ENCODE assay signal across 8 mouse cellular contexts in genomic region chr9:73091747-73092146, GRCm38 (mm10). TPM values are rescaled to one million over a fixed set of nuclear protein-coding genes. Genes with fewer than 3 reads are reported as not detected.
DNase-seq lines count a peak whose midpoint lies in the region; ATAC-seq and TF ChIP-seq lines count a peak whose summit lies in the region.

No protein-coding gene starts in this region.

- peak; percentile 83 for DNase-seq in hindbrain, embryonic 14.5 days (ENCODE audit: low spot score)
- DNase-seq in 416B (ENCODE audit: low read depth), result peak; percentile 83
- DNase-seq in layer of hippocampus, adult 9-11 months, result peak; percentile 39
- DNase-seq in splenic B cell, adult 2 months (ENCODE audit: low read depth, low spot score), result peak; percentile 79
- no peak for DNase-seq in frontal cortex, postnatal 10 days (ENCODE audit: low spot score in 2 of 2)

- TF ChIP-seq CTCF in ES-Bruce4 (IDR thresholded peaks at IDR 0.05; ENCODE audit: low read depth, low read length), result peak; percentile 34

- H3K4me3 ChIP-seq in hindbrain, embryonic 14.5 days (replicated peaks; ENCODE audit: low read length), result no peak overlapping the region
- no peak overlapping the region for H3K4me3 ChIP-seq in hindbrain, embryonic 13.5 days
- H3K4me3 ChIP-seq in ES-Bruce4 (ENCODE audit: low read depth, low read length), result no peak overlapping the region

- no peak for TF ChIP-seq EP300 in ES-Bruce4 (IDR thresholded peaks at IDR 0.05; ENCODE audit: insufficient read depth, low read depth, low read length)

- H3K27me3 ChIP-seq in hindbrain, embryonic 14.5 days (ENCODE audit: control insufficient read depth, insufficient read depth, low read length), result no peaks in the 10 kb centered on the region
- peaks cover 10% of the 10 kb centered on the region; the same call in 1 of the 2 replicates for H3K27me3 ChIP-seq in hindbrain, embryonic 13.5 days
- no peaks in the 10 kb centered on the region for H3K27me3 ChIP-seq in ES-Bruce4 (ENCODE audit: control insufficient read depth, insufficient read depth, low read length, poor library complexity, severe bottlenecking)
- no peaks in the 10 kb centered on the region for H3K27me3 ChIP-seq in splenic B cell, adult 2 months (ENCODE audit: control insufficient read depth, insufficient read depth, low read length, poor library complexity, severe bottlenecking)

- H3K4me1 ChIP-seq in hindbrain, embryonic 14.5 days (replicated peaks; ENCODE audit: control insufficient read depth, insufficient read depth, low read length), result no peaks in the 10 kb centered on the region; the same call in 1 of the 2 replicates
- H3K4me1 ChIP-seq in hindbrain, embryonic 13.5 days (replicated peaks), result peaks cover 4% of the 10 kb centered on the region; the same call in 1 of the 2 replicates
- H3K4me1 ChIP-seq in ES-Bruce4 (ENCODE audit: control insufficient read depth, insufficient read depth, low read length), result no peaks in the 10 kb centered on the region

- no peak overlapping the region for H3K27ac ChIP-seq in hindbrain, embryonic 14.5 days
- H3K27ac ChIP-seq in hindbrain, embryonic 13.5 days, result no peak overlapping the region
- no peak overlapping the region for H3K27ac ChIP-seq in ES-Bruce4 (ENCODE audit: insufficient read depth, low read length)

- WGBS in hindbrain, embryonic 14.5 days, result 0% methylated on average over 1 of the region's 1 CpGs
- 0% methylated on average over 1 of the region's 1 CpGs for WGBS in hindbrain, embryonic 13.5 days

- no peaks in the 10 kb centered on the region for H3K36me3 ChIP-seq in hindbrain, embryonic 14.5 days (replicated peaks; ENCODE audit: control insufficient read depth, insufficient read depth)
- no peaks in the 10 kb centered on the region for H3K36me3 ChIP-seq in hindbrain, embryonic 13.5 days
- no peaks in the 10 kb centered on the region for H3K36me3 ChIP-seq in ES-Bruce4 (ENCODE audit: control insufficient read depth, insufficient read depth, low read length, poor library complexity, severe bottlenecking)
- no peaks in the 10 kb centered on the region for H3K36me3 ChIP-seq in splenic B cell, adult 2 months (ENCODE audit: control insufficient read depth, insufficient read depth, low read length, poor library complexity, severe bottlenecking)

- H3K9me3 ChIP-seq in hindbrain, embryonic 14.5 days (ENCODE audit: control insufficient read depth, low read length), result no peaks in the 10 kb centered on the region
- no peaks in the 10 kb centered on the region for H3K9me3 ChIP-seq in hindbrain, embryonic 13.5 days
- no peaks in the 10 kb centered on the region for H3K9me3 ChIP-seq in ES-Bruce4 (replicated peaks; ENCODE audit: control insufficient read depth, insufficient read depth, low read length, poor library complexity, severe bottlenecking)

- no peak for ATAC-seq in hindbrain, embryonic 14.5 days (ENCODE audit: low FRiP score)
- no peak for ATAC-seq in hindbrain, embryonic 13.5 days (ENCODE audit: low FRiP score)
- ATAC-seq in common myeloid progenitor, adult 5-6 weeks (replicated peaks; ENCODE audit: low read depth, poor library complexity, severe bottlenecking), result peak; percentile 48

- H3K4me2 ChIP-seq in hindbrain, embryonic 14.5 days (replicated peaks), result no peak overlapping the region
- no peak overlapping the region for H3K4me2 ChIP-seq in hindbrain, embryonic 13.5 days

- no peak for TF ChIP-seq POLR2A in ES-Bruce4 (IDR thresholded peaks at IDR 0.05; ENCODE audit: insufficient read depth, low read length)

- no peak overlapping the region for H3K9ac ChIP-seq in hindbrain, embryonic 14.5 days
- H3K9ac ChIP-seq in hindbrain, embryonic 13.5 days, result no peak overlapping the region
- no peak overlapping the region for H3K9ac ChIP-seq in ES-Bruce4 (ENCODE audit: low read depth, poor library complexity, severe bottlenecking)

RNA-seq across cellular contexts. Expression of gene Khdc3, which starts 9.9 kb away (rescaled TPM):
- 0.21 TPM in 1 of 2 replicates, not detected in the other for polyA plus RNA-seq in hindbrain, embryonic 14.5 days (2014; fragmentation: Nextera tagmentation; extraction: Ambion mirVana)
- polyA plus RNA-seq in hindbrain, embryonic 13.5 days (2015; fragmentation: Nextera tagmentation; extraction: Ambion mirVana), result 0.26 TPM in 1 of 2 replicates, not detected in the other
- 2.3 and 4.0 TPM in 2 replicates for polyA plus RNA-seq in ES-Bruce4 (2011; ENCODE audit: insufficient read depth, insufficient read length, low read depth, missing spikeins)
- not detected in 2 replicates for total RNA-seq in common myeloid progenitor, adult 5-6 weeks (2017)

RNA-seq across cellular contexts. Expression of gene Gm20509, which starts 10.5 kb away (rescaled TPM):
- polyA plus RNA-seq in hindbrain, embryonic 14.5 days (2014; fragmentation: Nextera tagmentation; extraction: Ambion mirVana), result not detected in 2 replicates
- not detected in 2 replicates for polyA plus RNA-seq in hindbrain, embryonic 13.5 days (2015; fragmentation: Nextera tagmentation; extraction: Ambion mirVana)
- polyA plus RNA-seq in ES-Bruce4 (2011; ENCODE audit: insufficient read depth, insufficient read length, low read depth, missing spikeins), result not detected in 2 replicates
- total RNA-seq in common myeloid progenitor, adult 5-6 weeks (2017), result not detected in 2 replicates

RNA-seq across cellular contexts. Expression of gene Rsl24d1, which starts 21.5 kb away (rescaled TPM):
- polyA plus RNA-seq in hindbrain, embryonic 14.5 days (2014; fragmentation: Nextera tagmentation; extraction: Ambion mirVana), result 104 and 108 TPM in 2 replicates
- 114 and 115 TPM in 2 replicates for polyA plus RNA-seq in hindbrain, embryonic 13.5 days (2015; fragmentation: Nextera tagmentation; extraction: Ambion mirVana)
- 144 and 146 TPM in 2 replicates for polyA plus RNA-seq in ES-Bruce4 (2011; ENCODE audit: insufficient read depth, insufficient read length, low read depth, missing spikeins)
- 217 and 257 TPM in 2 replicates for total RNA-seq in common myeloid progenitor, adult 5-6 weeks (2017)

RNA-seq across cellular contexts. Expression of gene Rab27a, which starts 47.1 kb away (rescaled TPM):
- 1.0 and 1.1 TPM in 2 replicates for polyA plus RNA-seq in hindbrain, embryonic 14.5 days (2014; fragmentation: Nextera tagmentation; extraction: Ambion mirVana)
- 1.3 and 2.3 TPM in 2 replicates for polyA plus RNA-seq in hindbrain, embryonic 13.5 days (2015; fragmentation: Nextera tagmentation; extraction: Ambion mirVana)
- 16.1 and 18.2 TPM in 2 replicates for polyA plus RNA-seq in ES-Bruce4 (2011; ENCODE audit: insufficient read depth, insufficient read length, low read depth, missing spikeins)
- total RNA-seq in common myeloid progenitor, adult 5-6 weeks (2017), result 55.6 and 67.6 TPM in 2 replicates

RNA-seq across cellular contexts. Expression of gene Pigb, which starts 51.6 kb away (rescaled TPM):
- polyA plus RNA-seq in hindbrain, embryonic 14.5 days (2014; fragmentation: Nextera tagmentation; extraction: Ambion mirVana), result 13.2 and 21.0 TPM in 2 replicates
- polyA plus RNA-seq in hindbrain, embryonic 13.5 days (2015; fragmentation: Nextera tagmentation; extraction: Ambion mirVana), result 13.4 and 14.1 TPM in 2 replicates
- polyA plus RNA-seq in ES-Bruce4 (2011; ENCODE audit: insufficient read depth, insufficient read length, low read depth, missing spikeins), result 28.9 and 30.0 TPM in 2 replicates
- 15.6 and 17.4 TPM in 2 replicates for total RNA-seq in common myeloid progenitor, adult 5-6 weeks (2017)

Comparison
In these comparisons a context has a peak if more than half of its experiments do, and no peak if none do; other contexts are left out.
1. DNase-seq: peak in hindbrain, embryonic 14.5 days (single experiment), 416B (single experiment), layer of hippocampus, adult 9-11 months (single experiment) and splenic B cell, adult 2 months (single experiment); none in frontal cortex, postnatal 10 days (0 of 2).